Mouse (Mus musculus) c-Kit-positive CD71-positive TER-119-positive erythroid progenitor cells, embryonic 14.5 days (primary cell): Measurements from ENCODE around the gene Chaf1b.

Experiments used
- DNase-seq: peaks from one replicate; pipeline ENCODE4 v3.0.0-alpha.2; 2013; ENCODE audit warnings: low spot score

Chaf1b gene

DNA sequence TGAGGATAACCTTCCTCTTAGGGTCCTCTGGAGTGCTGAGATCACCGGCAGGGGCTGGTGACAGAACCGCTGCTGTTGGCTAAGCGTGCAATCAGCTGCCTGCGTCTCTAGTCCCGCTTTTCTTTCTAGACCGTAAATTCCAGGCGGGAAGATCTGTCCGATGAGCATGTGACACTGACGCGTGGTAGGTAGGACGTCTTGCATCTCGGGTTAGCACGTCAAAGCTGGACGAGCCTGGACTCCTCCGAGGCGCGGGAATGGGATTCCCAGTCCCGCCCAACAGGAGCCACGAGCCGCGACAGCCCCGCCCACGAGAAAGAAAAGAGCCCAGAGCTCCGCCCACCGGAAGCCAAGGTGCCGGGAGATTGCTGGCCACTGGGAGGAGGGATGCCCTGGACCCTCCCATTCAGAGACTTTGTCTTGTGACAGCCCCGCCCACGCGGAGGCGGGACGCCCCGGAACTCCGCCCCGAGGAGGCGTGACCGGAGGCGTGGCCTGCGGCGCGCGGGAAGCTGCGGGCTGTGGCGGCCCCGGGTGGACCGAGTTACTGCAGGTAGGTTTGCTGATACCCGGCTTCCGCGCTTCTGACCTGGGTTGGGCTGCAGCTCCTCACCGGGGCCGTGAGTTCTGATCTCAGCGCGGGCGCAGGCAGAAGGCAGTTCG is at the start of gene Chaf1b:
Chaf1b (plus strand) TSS at position 479 of the 663 bp plus-strand sequence.
- peak; percentile 98 for DNase-seq

DNA sequence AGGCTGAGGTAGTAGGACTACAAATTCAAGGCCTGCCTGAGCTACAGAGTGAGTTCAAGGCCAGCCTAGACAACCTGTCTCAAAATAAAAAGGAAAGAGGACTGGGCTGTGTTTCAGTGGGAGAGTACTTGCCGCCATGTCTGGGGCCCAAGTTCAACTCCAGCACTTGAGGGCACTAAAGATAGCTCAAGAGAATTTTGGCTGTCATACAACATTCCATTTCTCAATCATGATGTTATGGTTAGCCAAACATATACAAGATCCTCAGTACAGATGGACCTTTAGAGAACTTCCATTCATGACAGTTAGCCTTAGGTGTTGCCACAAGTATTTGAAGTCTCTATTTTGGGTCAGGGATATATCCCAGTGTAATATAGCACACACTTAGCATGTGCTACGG is 49.6 kb upstream of the Chaf1b start:
- DNase-seq: no peak

DNA sequence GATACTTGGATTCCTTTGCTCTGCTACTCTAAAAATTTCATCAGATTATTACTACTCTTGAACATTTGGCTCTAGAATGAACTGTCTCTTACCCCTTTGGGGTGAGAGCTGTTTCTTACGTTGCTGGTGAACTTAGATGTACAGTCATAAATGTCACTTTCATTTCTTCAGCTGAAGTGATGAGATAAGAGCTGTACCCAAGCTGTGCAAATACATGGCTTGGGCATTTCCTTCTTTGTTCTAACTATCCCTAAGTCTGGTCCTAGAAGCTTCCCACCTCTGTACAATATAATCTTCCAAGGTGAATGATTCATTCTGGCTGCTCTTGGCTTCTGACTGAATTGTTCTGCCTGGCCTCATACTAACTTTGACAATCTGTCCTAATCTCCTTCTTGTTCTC is 44.7 kb upstream of the Chaf1b start:
- no peak for DNase-seq

DNA sequence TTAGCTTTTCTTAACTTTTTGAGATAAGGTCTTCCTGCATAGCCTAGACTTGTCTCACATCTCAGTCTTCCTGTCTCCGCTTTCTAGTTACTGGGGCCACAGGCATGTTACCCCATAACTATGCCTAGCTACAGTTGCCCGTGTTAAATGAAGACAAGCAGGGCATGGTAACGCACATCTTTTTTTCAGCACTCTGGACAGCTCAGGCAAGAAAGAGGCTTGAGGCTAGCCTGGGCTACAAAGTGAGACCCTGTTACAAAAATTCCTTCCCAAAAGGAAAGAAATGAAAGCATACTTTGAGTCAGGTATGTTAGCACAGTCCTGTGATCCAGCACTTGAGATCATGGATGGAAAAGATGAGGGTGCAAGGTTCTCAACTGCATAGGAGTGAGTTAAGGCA is 33.2 kb upstream of the Chaf1b start:
- no peak for DNase-seq

DNA sequence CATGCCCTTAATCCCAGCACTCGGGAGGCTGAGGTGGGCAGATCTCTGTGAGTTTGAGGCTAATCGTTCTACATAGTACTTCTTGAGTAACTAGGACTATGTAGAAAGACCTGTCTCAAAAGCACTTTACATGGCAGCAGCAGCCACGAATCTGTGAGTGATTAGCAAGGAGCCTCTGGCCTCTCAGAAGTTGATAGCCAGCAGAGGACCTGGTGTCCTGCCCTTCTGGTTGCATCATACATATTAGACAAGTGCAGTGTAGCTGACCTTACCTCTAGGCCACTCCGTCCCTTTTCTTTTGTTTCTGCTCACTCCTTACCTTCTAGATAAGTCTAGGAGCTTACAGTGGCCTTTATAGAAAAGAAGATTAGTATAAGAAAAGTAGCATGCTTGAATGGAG is 23.7 kb upstream of the Chaf1b start:
- no peak for DNase-seq

DNA sequence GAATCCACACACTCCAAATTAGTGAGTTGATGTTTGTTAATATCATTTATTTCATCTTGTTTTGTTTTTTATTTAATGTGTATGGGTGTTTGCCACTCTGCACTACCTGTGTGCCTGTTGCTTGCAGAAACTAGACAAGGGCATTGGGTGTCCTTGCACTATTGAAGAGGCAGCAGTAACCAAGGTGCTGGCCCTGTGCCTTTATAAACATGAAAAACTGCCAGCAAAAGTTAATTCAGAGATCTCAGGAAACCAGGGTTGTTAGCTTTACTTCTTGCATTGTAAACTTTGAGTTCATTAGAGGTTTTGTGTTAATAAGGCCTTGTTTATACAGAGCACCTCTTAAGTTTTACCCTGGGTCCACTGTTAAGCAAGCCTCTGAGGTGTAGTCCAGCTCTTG is 23.0 kb upstream of the Chaf1b start:
- DNase-seq: no peak

DNA sequence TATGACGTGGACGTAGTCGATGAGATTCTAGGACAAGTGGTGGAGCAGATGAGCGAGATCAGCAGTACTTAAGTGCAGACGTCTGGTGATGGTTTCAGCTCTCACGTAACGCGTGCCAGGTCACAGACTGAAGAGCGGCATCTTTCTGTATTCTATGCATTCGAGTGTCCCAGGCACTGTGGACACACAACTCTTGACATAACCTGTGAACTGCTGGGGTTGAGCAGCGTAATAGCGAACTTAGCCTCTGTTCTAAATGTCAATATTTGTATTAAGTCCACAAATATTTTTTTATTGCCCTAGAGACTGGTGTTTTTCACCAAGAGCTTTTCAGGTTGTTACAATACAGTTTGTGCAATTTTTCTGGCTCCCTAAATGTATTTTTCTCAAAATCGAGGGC is 8.9 kb upstream of the Chaf1b start:
- no peak for DNase-seq

DNA sequence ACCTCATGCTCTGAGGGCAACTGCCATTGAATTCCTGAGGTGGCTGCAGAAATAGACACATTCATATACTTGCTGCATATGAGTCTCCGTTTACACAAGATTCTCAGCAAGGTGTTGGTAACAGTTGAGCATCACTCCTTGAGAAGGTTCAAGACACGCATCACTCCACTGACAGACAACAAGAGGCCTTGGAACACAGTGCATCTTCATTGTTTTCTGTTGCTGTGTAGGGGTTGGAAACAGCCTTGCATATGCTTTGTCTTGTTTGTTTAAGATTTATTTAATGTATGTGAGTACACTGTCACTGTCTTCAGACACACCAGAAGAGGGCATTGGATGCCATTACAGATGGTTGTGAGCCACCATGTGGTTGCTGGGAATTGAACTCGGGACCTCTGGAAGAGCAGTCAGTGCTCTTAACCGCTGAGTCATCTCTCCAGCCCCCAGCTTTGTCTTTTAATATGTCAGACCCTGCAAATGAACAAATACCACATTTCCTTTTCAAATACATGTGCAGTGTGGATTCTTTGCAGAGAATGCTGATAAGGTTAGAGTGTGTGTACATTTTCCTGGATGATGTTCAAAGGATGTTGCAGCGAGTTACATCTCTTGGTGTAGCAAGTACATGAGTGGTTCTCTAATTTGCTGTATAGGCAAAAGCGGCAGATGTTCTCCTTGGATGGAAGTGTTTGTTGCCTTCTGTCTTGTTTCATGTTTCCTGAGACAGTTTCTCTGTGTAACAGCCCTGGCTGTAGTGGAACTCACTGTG is 5.9 kb upstream of the Chaf1b start:
- no peak for DNase-seq

DNA sequence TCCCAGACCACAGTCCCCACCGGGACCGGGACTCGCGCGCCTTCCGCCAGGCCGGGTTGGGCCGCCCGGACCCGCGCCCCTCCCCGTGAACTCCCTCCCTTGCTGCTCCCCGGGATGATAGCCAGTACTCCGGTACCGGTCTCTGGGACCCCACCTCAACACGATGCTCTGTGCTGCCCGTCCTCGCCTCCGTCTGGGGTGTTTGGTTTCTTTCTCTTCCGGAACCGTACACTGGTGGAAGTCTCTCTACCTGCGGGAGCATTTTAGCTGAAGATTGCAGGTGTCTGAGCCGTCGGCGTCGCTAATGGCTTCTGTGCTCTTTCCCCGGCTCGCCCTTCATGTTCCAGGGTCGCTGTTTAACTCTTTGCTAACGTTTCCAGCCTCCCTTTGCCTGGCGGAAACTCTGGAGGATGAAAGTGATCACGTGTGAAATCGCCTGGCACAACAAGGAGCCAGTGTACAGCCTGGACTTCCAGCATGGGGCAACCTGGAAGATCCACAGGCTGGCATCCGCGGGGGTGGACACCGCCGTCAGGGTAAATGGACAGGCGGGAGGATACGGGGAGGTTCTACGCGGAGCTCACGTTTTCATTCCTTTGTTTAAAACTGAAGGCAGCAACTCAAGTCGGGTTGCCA is 503 bp downstream of the Chaf1b start:
- DNase-seq: peak; percentile 39

DNA sequence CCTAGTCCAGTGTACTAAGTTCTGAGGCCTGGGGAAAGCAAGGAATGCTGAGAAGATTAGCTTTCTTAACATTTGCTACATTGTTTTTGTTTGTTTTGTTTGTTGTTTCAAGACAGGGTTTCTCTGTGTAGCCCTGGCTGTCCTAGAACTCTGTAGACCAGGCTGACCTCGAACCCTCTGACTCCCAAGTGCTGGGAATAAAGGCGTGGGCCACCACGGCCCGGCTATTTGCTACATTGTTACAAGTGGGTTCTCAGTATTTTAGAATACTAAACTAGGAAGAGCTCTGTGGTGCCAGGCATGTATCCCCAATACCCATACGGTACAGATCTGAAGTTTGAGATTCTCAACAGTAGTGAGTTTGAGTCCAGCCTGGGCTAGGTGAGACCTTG is 1.0 kb downstream of the Chaf1b start:
- no peak for DNase-seq

DNA sequence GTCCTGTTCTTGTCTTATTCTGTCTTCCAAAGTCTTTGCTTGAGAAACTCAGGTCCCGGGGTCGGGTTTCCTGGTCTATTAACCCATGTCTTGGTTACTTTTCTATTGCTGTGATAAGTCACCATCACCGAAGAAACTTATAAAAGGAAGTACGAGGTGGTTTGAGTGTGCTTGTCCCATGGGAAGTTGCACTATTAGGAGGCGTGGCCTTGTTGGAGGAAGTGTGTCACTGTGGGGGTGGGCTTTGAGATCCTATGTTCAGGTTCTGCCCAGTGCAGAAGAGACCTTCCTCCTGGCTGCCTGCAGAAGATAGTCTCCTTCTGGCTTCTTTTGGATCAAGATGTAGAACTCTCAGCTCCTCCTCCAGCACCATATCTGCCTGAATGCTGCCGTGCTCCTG is 4.8 kb downstream of the Chaf1b start:
- DNase-seq: no peak

DNA sequence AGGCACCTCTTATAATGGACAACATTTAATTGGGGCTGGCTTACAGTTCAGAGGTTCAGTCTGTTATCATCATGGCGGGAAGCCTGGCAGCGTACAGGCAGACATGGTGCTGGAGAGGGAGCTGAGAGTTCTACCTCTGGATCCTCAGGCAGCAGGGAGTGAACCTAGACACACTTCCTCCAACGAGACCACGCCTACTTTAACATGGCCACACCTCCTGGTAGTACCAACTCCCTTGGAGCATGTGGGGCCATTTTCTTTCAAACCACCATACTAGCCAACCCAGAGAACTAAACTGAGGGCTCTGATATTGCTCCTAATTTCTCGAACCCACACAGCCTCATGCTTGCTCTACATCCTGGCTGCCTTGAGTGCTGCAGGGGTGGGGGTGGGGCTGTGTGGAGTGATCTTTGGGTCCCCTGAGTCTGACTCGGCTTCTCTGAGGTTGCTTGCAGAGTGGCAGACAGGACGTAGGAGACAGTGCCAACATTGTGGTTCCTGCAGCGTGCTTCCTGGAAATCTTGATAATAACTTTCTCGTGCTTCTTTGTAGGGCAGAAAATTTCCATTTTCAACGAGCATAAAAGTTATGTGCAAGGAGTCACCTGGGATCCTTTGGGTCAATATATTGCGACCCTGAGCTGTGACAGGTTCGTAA is 7.4 kb downstream of the Chaf1b start:
- no peak for DNase-seq

DNA sequence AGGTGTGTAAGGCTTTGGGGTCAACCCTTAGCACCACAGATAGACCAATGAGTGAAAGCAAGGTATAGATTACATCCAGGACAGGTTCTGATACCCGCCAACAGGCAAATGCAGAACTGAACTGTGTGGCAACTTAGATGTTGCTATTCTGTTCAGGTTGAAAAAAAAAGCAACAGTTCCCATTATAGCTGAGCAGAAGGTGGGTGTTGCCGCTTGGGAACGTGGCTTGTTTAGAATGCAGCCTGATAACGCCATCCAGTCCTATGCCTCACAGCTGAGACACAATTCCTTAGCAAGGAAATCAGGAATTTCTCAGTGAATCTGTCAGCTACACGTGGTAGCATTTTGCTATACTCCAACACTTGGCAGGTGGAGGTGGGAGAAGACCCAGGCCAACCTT is 9.6 kb downstream of the Chaf1b start:
- no peak for DNase-seq

DNA sequence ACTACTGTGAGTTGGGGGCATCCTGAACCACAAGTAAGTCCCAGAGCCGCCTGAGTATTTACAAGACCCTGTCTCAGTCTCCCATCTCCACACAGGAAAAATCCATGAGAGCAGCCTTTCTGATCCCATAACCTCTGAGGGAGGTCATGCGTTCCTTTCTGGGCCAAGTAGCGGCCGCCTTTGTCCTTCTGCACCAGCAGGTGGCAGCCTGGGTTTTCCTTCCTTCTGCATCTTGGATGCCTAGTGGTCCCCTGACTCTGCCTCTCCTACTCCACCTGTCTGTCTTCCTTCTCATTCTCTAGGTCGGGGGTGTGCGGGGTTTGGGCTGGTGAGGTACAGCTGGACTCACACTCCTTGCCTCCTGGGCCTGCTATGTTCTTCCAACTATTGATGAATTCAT is 19.3 kb downstream of the Chaf1b start:
- DNase-seq: no peak

DNA sequence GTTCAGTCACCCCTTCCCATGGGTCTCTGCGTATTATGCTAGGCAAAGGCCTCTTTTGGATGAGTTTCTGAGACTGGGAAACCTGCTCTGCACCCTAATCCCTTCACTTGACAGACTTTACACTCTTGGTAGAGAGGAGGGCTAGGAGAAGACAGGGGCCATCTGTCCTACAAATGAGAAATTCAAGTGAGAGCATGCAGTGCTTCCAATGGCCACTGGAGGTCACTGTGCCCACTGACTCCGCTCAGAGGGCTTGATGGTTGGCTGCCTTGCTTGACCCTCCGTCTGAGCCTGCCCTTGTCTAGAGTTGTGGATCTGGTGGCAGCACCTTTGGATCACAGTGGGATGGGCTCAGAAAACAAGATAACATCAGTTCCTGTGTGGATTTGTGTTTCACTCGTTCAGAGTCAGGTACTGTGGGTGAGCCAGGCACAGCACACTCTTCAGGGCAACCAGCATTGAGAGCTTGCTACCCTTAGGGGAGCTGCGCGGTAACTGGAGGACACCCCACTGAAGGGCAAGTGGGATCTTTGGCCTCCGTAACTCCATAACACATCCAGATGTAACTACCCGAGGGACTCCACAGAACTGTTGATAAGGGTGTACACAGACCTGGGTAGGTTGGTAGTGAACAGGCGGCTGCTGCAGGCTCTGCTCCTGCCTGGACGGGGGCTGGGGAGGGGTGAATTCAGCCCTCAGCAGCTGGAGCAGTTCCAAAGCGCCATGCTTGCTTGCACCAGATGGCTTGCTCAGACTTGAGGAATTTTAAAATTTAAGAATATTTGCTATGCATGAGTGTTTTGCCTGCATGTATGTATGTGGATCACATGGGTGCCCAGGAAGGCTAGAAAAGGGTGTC is 22.7 kb downstream of the Chaf1b start:
- peak; percentile 43 for DNase-seq

DNA sequence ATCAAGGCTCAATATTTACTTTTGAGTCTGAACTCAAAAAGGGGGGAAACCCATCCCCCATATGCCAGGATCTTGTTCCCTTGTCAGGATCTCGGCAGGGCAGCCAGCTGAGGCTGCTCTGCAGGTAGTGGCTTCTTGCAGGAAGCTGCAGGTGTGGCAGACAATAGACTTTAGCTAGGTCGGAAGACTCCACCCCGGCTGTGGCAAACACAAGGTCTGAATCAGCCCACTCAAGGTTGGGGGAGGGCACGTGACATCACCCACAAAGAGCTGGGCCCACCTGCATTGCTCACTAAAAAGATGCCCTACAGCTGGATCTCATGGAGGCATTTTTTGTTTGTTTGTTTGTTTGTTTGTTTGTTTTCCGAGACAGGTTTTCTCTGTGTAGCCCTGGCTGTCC is 24.1 kb downstream of the Chaf1b start:
- DNase-seq: no peak

DNA sequence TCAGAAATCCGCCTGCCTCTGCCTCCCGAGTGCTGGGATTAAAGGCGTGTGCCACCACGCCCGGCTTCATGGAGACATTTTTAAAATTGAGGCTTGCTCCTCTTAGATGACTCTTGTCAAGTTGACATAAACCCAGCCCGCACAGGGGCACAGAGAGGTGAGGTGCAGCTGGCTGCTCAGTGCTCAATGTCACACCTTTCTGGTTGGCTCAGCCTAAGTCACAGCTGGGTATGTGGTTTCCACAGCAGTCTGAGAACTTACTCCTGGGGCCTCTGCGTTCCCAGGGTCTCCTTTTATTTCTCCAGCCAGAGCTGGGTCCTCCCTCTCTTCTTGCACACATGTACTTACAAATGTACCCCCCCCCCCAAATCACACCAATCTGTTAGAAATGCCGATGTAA is 24.5 kb downstream of the Chaf1b start:
- DNase-seq: no peak

DNA sequence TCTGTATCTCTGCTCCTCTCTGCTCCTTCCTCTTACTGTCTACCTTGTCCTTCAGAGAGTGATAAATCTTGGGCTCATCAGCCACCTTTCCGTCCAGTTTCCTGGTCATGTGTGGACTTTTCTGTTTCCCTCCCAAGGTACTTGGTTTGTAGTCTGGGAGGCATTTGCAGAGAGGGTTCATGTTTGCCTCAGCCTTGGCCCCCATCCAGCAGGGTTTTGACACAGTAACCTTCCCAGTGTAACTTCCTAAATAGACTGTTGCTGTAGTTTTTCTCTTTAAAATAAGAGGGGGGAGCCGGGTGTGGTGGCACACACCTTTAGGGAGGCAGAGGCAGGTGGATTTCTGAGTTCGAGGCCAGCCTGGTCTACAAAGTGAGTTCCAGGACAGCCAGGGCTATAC is 26.2 kb downstream of the Chaf1b start:
- DNase-seq: no peak

DNA sequence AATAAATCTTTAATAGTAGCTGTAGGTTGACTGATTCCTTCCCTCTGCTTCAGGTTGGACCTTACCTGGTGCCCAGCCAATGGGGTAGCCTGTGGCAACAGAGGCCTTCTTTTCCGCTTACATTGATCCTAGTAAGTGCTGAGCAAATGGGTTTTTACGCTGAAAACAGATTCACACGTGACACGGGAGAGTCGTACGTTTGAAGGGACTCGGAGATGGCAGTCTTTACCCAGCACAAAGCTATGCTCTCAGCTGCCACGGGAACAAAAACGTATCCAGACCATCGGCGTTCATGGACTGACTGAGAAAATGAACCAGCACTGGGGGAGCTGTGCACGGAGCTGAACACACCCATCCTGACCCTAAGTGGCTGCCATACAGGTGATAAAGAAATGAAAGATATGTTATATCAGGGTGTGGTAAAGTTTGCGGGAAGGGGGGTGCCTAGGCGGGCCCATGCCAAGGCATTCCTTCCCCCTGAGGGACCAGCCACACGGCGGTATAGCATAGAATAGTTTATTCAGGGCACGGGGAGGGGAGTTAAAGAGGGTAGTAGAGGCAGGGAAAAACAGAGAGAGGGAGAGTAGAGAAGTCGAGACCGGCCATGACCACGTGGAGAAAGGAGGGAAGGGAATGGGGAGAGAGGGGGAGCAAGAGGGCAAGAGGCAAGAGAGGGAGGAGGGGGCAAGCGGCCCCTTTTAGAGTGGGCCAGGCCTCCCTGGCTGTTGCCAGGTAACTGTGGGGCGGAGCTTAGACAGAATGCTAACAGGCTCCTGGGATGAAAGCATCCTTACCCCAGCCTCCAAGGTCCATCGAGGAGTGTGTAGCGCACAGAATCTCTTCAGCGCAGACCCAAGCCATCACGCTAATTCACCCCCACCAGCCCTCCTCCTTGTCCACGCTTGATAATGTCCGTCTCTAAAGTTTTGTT is 27.3 kb downstream of the Chaf1b start:
- no peak for DNase-seq

DNA sequence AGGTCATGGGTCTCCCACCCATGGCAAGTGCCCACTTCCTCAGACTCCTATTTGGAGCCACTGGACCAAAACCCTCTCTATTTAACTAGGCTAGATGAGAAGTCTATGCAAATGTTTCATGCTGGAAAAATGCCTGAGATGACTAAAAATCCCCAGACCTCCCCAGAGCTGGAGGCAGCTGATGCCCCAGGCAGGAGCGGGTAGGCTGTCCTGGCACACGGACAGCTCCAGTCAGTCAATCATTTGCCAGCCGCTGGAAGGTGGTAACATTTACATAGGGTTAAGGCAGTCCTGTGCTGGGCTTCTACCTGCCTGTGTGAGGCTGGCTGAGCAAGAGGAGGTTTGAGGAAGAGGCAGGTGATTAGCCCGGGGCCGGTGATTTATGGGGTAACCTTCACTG is 28.5 kb downstream of the Chaf1b start:
- no peak for DNase-seq

DNA sequence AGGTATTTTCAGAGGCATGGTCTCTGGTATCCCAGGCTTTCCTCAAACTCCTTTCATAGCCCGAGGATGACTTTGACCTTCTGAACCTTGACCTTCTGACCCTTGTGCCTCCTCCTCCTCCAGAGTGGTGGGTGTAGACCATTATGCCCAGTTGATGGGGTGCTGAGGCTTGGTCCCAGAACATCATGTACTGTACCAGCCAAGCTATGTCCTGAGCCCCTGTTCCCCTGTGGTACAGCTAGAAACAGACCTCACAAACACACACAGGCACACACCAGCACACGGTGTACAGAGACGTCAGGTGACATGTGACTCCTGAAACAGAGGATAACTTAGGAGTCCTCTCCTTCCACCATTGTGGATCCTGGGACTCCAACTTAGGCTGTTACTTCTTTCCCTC is 29.1 kb downstream of the Chaf1b start:
- no peak for DNase-seq
